8 mouse cellular contexts compared by ENCODE assay signal in genomic region chr16:90458899-90459610, GRCm38 (mm10).
DNase-seq lines count a peak whose midpoint lies in the region; ATAC-seq lines count a peak whose summit lies in the region.

No protein-coding gene starts in this region.

- peaks cover 10% of the 10 kb centered on the region; the same call in 1 of the 2 replicates for H3K36me3 ChIP-seq in forebrain, embryonic 16.5 days (ENCODE audit: control insufficient read depth, insufficient read depth)
- H3K36me3 ChIP-seq in hindbrain, embryonic 16.5 days (ENCODE audit: control insufficient read depth, insufficient read depth, low read length), result peaks cover 12% of the 10 kb centered on the region
- H3K36me3 ChIP-seq in midbrain, embryonic 12.5 days, result peaks cover 47% of the 10 kb centered on the region

- H3K9ac ChIP-seq in forebrain, embryonic 16.5 days (replicated peaks; ENCODE audit: low read depth, low read length), result no peak overlapping the region
- H3K9ac ChIP-seq in hindbrain, embryonic 16.5 days (ENCODE audit: low read depth, low read length), result no peak overlapping the region
- H3K9ac ChIP-seq in midbrain, embryonic 12.5 days (replicated peaks), result no peak overlapping the region

- 12% methylated on average over 11 of the region's 11 CpGs for WGBS in forebrain, embryonic 16.5 days
- 22% methylated on average over 11 of the region's 11 CpGs for WGBS in hindbrain, embryonic 16.5 days
- WGBS in midbrain, embryonic 12.5 days, result 23% methylated on average over 11 of the region's 11 CpGs

- peak; percentile 56 for DNase-seq in embryo, embryonic 11 days
- no peak for DNase-seq in embryo, embryonic 9.5 days (ENCODE audit: extremely low spot score)
- DNase-seq in cerebellum, adult 11-12 months, result no peak

- H3K27me3 ChIP-seq in forebrain, embryonic 16.5 days (replicated peaks; ENCODE audit: control insufficient read depth, insufficient read depth, low read length), result no peaks in the 10 kb centered on the region
- no peaks in the 10 kb centered on the region for H3K27me3 ChIP-seq in hindbrain, embryonic 16.5 days (replicated peaks; ENCODE audit: control insufficient read depth, insufficient read depth, low read length)
- H3K27me3 ChIP-seq in midbrain, embryonic 12.5 days, result peaks cover 6% of the 10 kb centered on the region; the same call in 1 of the 2 replicates

- H3K4me2 ChIP-seq in forebrain, embryonic 16.5 days (ENCODE audit: low read length), result no peak overlapping the region
- H3K4me2 ChIP-seq in hindbrain, embryonic 16.5 days (ENCODE audit: low read length), result no peak overlapping the region
- H3K4me2 ChIP-seq in midbrain, embryonic 12.5 days (replicated peaks), result no peak overlapping the region

- H3K4me3 ChIP-seq in forebrain, embryonic 16.5 days (replicated peaks; ENCODE audit: low read length), result no peak overlapping the region
- H3K4me3 ChIP-seq in hindbrain, embryonic 16.5 days (ENCODE audit: low read length), result no peak overlapping the region
- no peak overlapping the region for H3K4me3 ChIP-seq in midbrain, embryonic 12.5 days

- H3K4me1 ChIP-seq in forebrain, embryonic 16.5 days (replicated peaks; ENCODE audit: control insufficient read depth, insufficient read depth, low read length), result peaks cover 11% of the 10 kb centered on the region
- H3K4me1 ChIP-seq in hindbrain, embryonic 16.5 days (ENCODE audit: control insufficient read depth, insufficient read depth, low read depth, low read length), result peaks cover 4% of the 10 kb centered on the region; the same call in 1 of the 2 replicates
- peaks cover 27% of the 10 kb centered on the region for H3K4me1 ChIP-seq in midbrain, embryonic 12.5 days

- H3K9me3 ChIP-seq in forebrain, embryonic 16.5 days (ENCODE audit: control insufficient read depth, low read length), result no peaks in the 10 kb centered on the region
- H3K9me3 ChIP-seq in hindbrain, embryonic 16.5 days (ENCODE audit: control insufficient read depth, low read length), result no peaks in the 10 kb centered on the region
- no peaks in the 10 kb centered on the region for H3K9me3 ChIP-seq in midbrain, embryonic 12.5 days

- no peak overlapping the region for H3K27ac ChIP-seq in forebrain, embryonic 16.5 days (ENCODE audit: low read length)
- H3K27ac ChIP-seq in hindbrain, embryonic 16.5 days (ENCODE audit: low read depth, low read length), result peak overlapping the region; percentile 48
- H3K27ac ChIP-seq in midbrain, embryonic 12.5 days (replicated peaks), result peak overlapping the region; percentile 31; the same call in 1 of the 2 replicates

- ATAC-seq in forebrain, embryonic 16.5 days, result peak; percentile 36
- peak; percentile 55; the same call in 1 of the 2 replicates for ATAC-seq in hindbrain, embryonic 16.5 days
- peak; percentile 59 for ATAC-seq in midbrain, embryonic 12.5 days (ENCODE audit: low FRiP score, low read depth)
- no peak for ATAC-seq in cerebellum, adult (ENCODE audit: insufficient number of reproducible peaks, low FRiP score, low TSS enrichment)
- no peak for ATAC-seq in frontal cortex, adult (ENCODE audit: low TSS enrichment)

Comparison
In these comparisons a context has a peak if more than half of its experiments do, and no peak if none do; other contexts are left out.
1. ATAC-seq: peak in forebrain, embryonic 16.5 days (single experiment), hindbrain, embryonic 16.5 days (single experiment) and midbrain, embryonic 12.5 days (single experiment); none in cerebellum, adult (single experiment) and frontal cortex, adult (single experiment).